Mouse (Mus musculus): Measurements from ENCODE around the gene Gopc. TPM values are rescaled to one million over a fixed set of nuclear protein-coding genes. Genes with fewer than 3 reads are reported as not detected.
A peak's percentile ranks its signal among the peaks of the same experiment; 100 is the strongest.

The Gopc gene
- 10 to 100 TPM; 40.2 to 43.0 (median 41.9) TPM for total RNA-seq (2022)

DNA sequence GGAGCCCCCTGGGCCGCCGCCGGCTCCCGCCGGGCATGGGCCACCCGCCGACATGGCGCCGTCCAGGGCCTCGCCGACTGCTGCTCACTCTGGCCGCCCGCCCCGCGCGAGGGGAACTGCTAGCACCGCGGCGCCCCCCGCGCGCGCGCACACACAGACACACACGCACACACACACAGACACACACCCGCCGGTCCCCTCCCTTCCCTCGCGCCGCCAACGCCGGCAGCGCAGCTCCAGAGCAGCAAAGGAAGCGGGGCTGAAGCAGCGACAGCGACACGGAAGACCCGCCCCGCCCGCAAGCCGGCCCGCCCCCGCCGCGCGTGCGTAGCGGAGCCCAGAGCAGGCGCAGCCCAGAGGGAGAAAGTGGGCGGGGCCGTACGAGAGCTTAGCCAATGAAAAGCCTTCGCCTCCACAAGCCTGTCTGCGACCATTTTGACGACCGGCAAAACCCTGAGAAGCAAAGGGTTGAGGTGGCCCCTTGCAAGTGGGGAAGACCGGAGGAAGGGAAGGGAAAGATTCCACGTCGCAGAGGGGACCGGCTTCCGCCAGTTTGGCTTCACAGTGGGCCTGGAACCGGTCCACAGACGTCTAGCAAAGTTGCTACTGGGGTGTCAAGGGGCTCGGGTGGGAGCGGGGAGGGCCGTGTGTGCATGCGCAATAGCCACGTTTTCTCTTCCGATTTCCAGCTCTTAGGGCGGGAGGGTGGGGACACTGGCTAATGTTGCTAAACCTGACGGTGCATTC is at the start of gene Gopc:
Gopc (minus strand) TSS at position 280 of the 747 bp plus-strand sequence.
- peak; percentile 92 to 97 for DNase-seq (ENCODE audit: low spot score in 2 of 2)

- DNase-seq (ENCODE audit: low spot score in 2 of 2): no peak
Measured at GRCm38 (mm10) chr10:52430953-52431352, 49.0 kb upstream of the Gopc start.

- DNase-seq (ENCODE audit: low spot score in 2 of 2): no peak
Measured at GRCm38 (mm10) chr10:52427634-52428415, 45.9 kb upstream of the Gopc start.

GRCm38 (mm10) chr10:52426314-52426980 is 44.5 kb upstream of the Gopc start:
- DNase-seq (ENCODE audit: low spot score in 2 of 2): no peak

DNA sequence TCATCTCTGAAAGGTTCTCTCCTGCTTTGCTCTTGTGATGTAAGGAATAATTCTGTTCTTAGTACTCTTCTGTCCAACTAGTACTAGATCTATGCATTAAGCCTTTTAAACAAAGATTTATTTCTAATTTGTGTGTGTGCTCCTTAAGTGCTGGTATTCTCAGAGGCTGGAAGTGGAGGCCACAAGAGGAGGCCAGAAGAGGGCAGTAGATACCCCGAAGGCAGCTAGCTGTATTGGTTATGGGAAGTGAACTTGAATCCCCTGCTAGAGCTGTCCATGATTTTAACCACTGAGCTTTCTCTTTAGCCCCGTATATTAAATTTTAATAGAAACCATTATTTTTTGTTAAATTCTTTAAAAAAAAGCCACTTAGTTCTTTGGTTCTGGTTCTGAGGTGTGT is 41.2 kb upstream of the Gopc start:
- no peak for DNase-seq (ENCODE audit: low spot score in 2 of 2)

DNA sequence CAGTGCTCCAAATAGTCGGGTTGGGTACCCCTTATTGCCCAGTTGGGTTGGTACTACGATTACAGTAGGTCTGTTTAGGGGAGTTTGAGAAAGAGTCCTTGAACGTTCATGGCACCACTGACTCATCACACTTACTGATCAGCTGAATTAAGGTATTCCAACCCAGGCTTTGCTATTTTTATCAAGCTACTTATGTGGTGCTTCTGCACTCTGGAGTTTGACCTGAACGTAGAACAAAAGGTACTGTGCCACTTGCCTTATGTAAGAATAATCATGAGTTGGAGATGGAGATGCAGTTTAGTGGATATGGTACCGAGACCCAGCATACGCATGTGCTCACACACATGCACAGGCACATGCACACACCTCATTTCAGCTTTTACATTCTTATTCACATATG is 39.8 kb upstream of the Gopc start:
- DNase-seq (ENCODE audit: low spot score in 2 of 2): no peak

DNA sequence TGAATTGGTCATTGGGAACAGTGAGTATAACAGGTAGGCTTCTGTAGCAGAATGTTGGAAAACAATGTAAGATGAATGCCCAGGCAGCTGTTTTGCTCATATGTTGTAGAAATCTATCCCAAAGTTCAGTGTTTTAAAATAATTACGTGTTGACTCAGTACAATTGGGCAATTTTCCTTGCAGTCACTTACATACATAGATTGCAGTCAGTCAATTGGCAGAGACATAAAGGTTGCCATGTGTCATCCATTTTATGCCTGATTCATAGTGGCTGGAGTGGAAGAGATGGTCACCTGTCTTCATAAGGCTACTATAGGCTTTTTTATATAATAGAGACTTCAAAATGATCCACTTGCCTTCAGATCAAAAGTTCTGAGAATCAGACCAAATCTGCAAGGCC is 38.6 kb upstream of the Gopc start:
- DNase-seq (ENCODE audit: low spot score in 2 of 2): no peak

DNA sequence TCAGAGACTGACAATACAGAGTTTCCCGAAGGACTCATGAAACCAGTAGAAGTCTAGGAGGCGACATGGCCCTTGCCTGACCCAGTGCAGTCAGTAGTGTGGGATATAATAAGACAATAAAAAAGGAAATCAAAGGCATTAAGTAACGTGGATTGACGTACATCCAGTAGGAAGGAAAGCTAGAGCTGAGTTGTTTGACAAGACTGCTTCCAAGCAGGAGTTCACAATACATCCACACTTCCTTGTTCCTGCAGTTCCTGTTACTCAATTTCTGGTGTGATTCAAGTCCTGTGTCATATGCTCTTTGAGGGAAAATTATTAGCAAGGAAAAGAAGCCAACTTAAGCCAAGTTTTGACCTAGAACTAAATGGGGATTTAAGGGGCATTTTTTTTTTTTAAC is 37.5 kb upstream of the Gopc start:
- DNase-seq (ENCODE audit: low spot score in 2 of 2): no peak

- no peak for DNase-seq (ENCODE audit: low spot score in 2 of 2)
Measured at GRCm38 (mm10) chr10:52418931-52419330, 37.0 kb upstream of the Gopc start.

- DNase-seq (ENCODE audit: low spot score in 2 of 2): peak in 1 of 2 experiments; percentile 21
Measured at GRCm38 (mm10) chr10:52417998-52418860, 36.3 kb upstream of the Gopc start.

- DNase-seq (ENCODE audit: low spot score in 2 of 2): peak; percentile 86 to 97
Measured at GRCm38 (mm10) chr10:52417299-52417997, 35.5 kb upstream of the Gopc start, which contains the start of gene Nus1. Gene Nus1 (plus strand): TSS chr10:52417547.

DNA sequence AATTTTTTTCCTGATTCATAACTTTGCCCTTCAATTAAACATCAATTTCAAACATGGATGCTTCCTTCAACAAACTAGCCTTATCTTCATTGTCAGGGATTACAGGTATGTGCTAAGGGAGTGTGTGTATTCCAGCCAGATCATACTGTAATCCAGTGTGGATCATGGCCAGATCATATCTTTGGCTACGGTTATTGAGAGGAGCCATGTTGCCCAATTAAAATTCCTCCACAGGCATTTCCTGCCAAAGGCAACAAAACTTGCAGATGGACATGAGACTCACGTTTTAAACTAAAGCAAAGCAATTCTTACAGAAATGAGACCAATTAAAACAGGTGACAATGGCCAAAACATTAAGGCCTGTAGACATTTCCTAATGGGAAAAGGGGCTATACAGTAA is 34.5 kb upstream of the Gopc start:
- no peak for DNase-seq (ENCODE audit: low spot score in 2 of 2)

GRCm38 (mm10) chr10:52415020-52415419 is 33.1 kb upstream of the Gopc start:
- DNase-seq (ENCODE audit: low spot score in 2 of 2): no peak

- no peak for DNase-seq (ENCODE audit: low spot score in 2 of 2)
Measured at GRCm38 (mm10) chr10:52407526-52407925, 25.6 kb upstream of the Gopc start.

DNA sequence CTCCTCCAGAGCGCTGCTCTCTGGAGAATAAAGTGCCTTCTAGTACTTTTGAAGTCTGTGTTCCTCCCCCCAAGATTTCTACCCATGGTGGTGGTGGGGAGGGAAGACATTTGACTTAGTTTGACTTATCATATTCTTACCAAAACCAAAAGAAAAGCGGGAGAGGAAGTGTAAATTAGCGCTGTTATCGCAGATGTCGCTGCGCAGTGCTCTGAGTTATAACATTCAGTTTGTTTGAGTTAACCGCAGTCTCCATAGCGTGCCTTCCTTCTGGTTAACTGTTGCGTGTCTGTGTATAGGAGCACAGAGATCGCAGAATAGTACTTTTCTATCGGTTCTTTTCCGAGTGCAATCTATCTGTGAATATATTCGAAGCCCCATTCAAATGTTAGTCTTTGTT is 23.2 kb upstream of the Gopc start:
- DNase-seq (ENCODE audit: low spot score in 2 of 2): no peak

DNA sequence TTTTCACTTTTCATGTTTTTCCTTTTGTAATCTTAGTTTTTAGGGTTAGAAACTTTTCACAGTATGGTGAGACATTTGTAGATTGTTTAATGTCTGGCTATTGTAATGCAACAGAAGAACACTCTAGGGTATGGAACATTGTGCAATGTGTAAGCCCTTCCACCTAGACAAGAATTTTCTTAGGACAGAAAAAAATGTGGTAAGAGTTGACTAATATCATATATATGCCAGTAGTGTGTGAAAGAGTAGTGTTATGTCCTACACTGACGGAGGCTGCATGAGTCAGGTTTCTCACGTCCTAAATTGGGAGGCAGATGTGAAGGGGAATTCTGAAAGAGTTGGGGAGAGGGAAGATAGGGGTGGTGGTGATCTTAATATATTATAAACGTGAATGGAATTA is 17.8 kb upstream of the Gopc start:
- no peak for DNase-seq (ENCODE audit: low spot score in 2 of 2)

GRCm38 (mm10) chr10:52398715-52399114 is 16.8 kb upstream of the Gopc start:
- DNase-seq (ENCODE audit: low spot score in 2 of 2): no peak

- DNase-seq (ENCODE audit: low spot score in 2 of 2): no peak
Measured at GRCm38 (mm10) chr10:52396647-52397046, 14.7 kb upstream of the Gopc start.

GRCm38 (mm10) chr10:52391208-52391607 is 9.3 kb upstream of the Gopc start:
- DNase-seq (ENCODE audit: low spot score in 2 of 2): no peak

DNA sequence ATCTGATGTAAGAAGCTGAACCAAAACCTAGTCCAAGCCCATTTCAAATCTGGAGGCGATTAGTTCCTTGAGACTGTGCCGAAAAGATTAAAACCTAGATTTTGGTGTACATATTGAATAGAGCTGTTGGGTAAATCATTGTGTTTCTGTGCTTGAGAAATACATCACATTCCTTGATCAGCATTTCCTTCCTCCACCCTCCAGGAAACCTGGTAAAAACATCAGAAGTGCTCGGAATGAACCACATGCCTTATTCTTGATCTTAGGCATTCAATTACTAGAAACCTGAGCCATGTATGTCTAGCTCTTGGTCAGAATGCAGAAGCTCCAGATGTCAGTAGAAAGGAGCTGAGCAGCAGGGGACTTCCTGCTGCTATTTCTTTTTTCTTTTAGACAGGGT is 7.5 kb upstream of the Gopc start:
- no peak for DNase-seq (ENCODE audit: low spot score in 2 of 2)

Measured in left cerebral cortex, adult 8-10 months (tissue).